Mouse (Mus musculus) c-Kit-positive CD71-positive TER-119-positive erythroid progenitor cells, embryonic 14.5 days (primary cell): ENCODE measurements around the gene Tceanc2.

Experiments
- DNase-seq: peaks from one replicate; pipeline ENCODE4 v3.0.0-alpha.2; 2013; ENCODE audit warnings: low spot score

Gene Tceanc2

DNA sequence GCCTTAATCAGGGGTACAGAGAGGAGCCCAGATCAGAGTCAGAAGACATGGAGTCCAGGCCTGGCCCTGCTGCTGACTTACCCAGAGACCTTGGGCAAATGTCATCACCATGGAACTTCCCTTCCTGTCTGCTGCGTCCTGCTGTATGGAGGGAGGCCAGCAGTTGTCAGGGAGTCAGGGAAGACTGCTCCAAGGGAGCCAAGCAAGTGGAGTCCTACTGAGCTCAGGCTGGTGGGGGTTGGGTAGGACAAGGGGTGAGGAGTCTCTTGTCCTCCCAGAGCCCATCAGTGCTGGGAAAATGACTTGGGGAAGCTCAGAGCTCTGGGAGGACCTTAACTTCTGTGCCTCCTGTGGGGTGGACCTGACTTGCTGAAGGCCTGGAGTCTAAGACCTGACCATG is 94.6 kb downstream of the Tceanc2 start:
- no peak for DNase-seq
